8 mouse cellular contexts compared by ENCODE assay signal in the genomic region with DNA sequence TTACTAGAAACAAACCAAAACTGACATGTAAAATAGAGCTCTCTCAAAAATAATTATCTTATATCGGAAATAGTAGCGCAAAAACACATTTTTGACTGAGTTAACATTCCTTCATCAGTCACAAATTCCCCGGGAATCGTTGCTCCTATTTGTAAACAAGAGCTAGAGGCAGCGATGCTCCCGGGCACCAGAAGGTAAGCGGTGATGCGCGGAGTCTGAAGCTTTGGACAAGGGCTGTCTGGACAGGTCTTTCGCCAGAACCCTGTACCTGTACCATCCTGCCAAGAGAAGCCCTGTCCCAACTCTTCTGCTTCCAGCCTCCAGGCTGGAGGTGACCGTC. TPM values are rescaled to one million over a fixed set of nuclear protein-coding genes. Genes with fewer than 3 reads are reported as not detected.
A peak's percentile ranks its signal among the peaks of the same experiment; 100 is the strongest.
DNase-seq lines count a peak whose midpoint lies in the region; ATAC-seq and TF ChIP-seq lines count a peak whose summit lies in the region.

No protein-coding gene starts in this region.

- TF ChIP-seq CTCF in embryonic fibroblast, embryonic 13.5 days (IDR thresholded peaks at IDR 0.05; ENCODE audit: borderline replicate concordance, insufficient read depth, low read length), result no peak
- no peak for TF ChIP-seq CTCF in intestine, postnatal 0 days (IDR thresholded peaks at IDR 0.05; ENCODE audit: low read depth)

- no peak overlapping the region for H3K27ac ChIP-seq in lung, embryonic 15.5 days
- peak overlapping the region; percentile 85 for H3K27ac ChIP-seq in embryonic fibroblast, embryonic 13.5 days (ENCODE audit: insufficient read depth, low read length)
- H3K27ac ChIP-seq in intestine, postnatal 0 days (ENCODE audit: low read depth, low read length), result no peak overlapping the region
- H3K27ac ChIP-seq in neural tube, embryonic 15.5 days (replicated peaks), result no peak overlapping the region

- peaks cover 46% of the 10 kb centered on the region for H3K27me3 ChIP-seq in lung, embryonic 15.5 days
- H3K27me3 ChIP-seq in intestine, postnatal 0 days (replicated peaks; ENCODE audit: control insufficient read depth, insufficient read depth, low read length), result peaks cover 26% of the 10 kb centered on the region
- peaks cover 13% of the 10 kb centered on the region for H3K27me3 ChIP-seq in neural tube, embryonic 15.5 days (replicated peaks)

- no peaks in the 10 kb centered on the region for H3K9me3 ChIP-seq in lung, embryonic 15.5 days
- no peaks in the 10 kb centered on the region for H3K9me3 ChIP-seq in intestine, postnatal 0 days (ENCODE audit: control insufficient read depth)
- no peaks in the 10 kb centered on the region for H3K9me3 ChIP-seq in neural tube, embryonic 15.5 days (replicated peaks)

- no peak for ATAC-seq in lung, embryonic 15.5 days (ENCODE audit: borderline replicate concordance, extremely low read depth, low FRiP score, low TSS enrichment)
- ATAC-seq in intestine, postnatal 0 days, result no peak
- no peak for ATAC-seq in neural tube, embryonic 15.5 days (ENCODE audit: low FRiP score)
- ATAC-seq in granulocyte monocyte progenitor cell, adult 5-6 weeks (replicated peaks; ENCODE audit: poor library complexity, severe bottlenecking), result no peak

- peak overlapping the region; percentile 47 for H3K4me3 ChIP-seq in lung, embryonic 15.5 days
- H3K4me3 ChIP-seq in embryonic fibroblast, embryonic 13.5 days (ENCODE audit: insufficient read depth, low read length), result peak overlapping the region; percentile 95
- H3K4me3 ChIP-seq in intestine, postnatal 0 days (ENCODE audit: low read depth, low read length), result peak overlapping the region; percentile 49
- peak overlapping the region; percentile 55 for H3K4me3 ChIP-seq in neural tube, embryonic 15.5 days (replicated peaks)

- no peak for TF ChIP-seq POLR2A in embryonic fibroblast, embryonic 13.5 days (IDR thresholded peaks at IDR 0.05; ENCODE audit: low read depth, low read length)

- peaks cover 19% of the 10 kb centered on the region for H3K4me1 ChIP-seq in lung, embryonic 15.5 days
- peaks cover 3% of the 10 kb centered on the region; the same call in 1 of the 2 replicates for H3K4me1 ChIP-seq in embryonic fibroblast, embryonic 13.5 days (ENCODE audit: control insufficient read depth, insufficient read depth, low read length)
- peaks cover 8% of the 10 kb centered on the region; the same call in 1 of the 2 replicates for H3K4me1 ChIP-seq in intestine, postnatal 0 days (replicated peaks; ENCODE audit: control insufficient read depth, insufficient read depth, low read length)
- H3K4me1 ChIP-seq in neural tube, embryonic 15.5 days, result peaks cover 19% of the 10 kb centered on the region

- H3K9ac ChIP-seq in lung, embryonic 15.5 days, result no peak overlapping the region
- H3K9ac ChIP-seq in intestine, postnatal 0 days (ENCODE audit: low read depth, low read length), result no peak overlapping the region
- peak overlapping the region; percentile 62 for H3K9ac ChIP-seq in neural tube, embryonic 15.5 days (replicated peaks)

- H3K4me2 ChIP-seq in lung, embryonic 15.5 days, result peak overlapping the region; percentile 99
- peak overlapping the region; percentile 97 for H3K4me2 ChIP-seq in intestine, postnatal 0 days (replicated peaks; ENCODE audit: low read depth)
- H3K4me2 ChIP-seq in neural tube, embryonic 15.5 days, result peak overlapping the region; percentile 98

- 9% methylated on average over 11 of the region's 11 CpGs for WGBS in lung, embryonic 15.5 days
- 9% methylated on average over 11 of the region's 11 CpGs for WGBS in intestine, postnatal 0 days
- WGBS in neural tube, embryonic 15.5 days, result 11% methylated on average over 11 of the region's 11 CpGs

- DNase-seq in lung, postnatal 36 days, result no peak
- DNase-seq in layer of hippocampus, postnatal 14 days (ENCODE audit: low spot score in 2 of 2), result no peak
- DNase-seq in urinary bladder, adult 2 months (ENCODE audit: low spot score), result no peak

- no peaks in the 10 kb centered on the region for H3K36me3 ChIP-seq in lung, embryonic 15.5 days
- no peaks in the 10 kb centered on the region; the same call in 1 of the 2 replicates for H3K36me3 ChIP-seq in intestine, postnatal 0 days (ENCODE audit: control insufficient read depth, insufficient read depth)
- no peaks in the 10 kb centered on the region for H3K36me3 ChIP-seq in neural tube, embryonic 15.5 days

RNA-seq across cellular contexts. Expression of gene Gpr176, which starts 0.7 kb away (rescaled TPM):
- 0.22 and 0.28 TPM in 2 replicates for polyA plus RNA-seq in lung, embryonic 15.5 days (2015; fragmentation: Nextera tagmentation; extraction: Ambion mirVana)
- polyA plus RNA-seq in embryonic fibroblast, embryonic 13.5 days (2011; ENCODE audit: insufficient read length, low read depth, missing spikeins), result 60.0 and 79.4 TPM in 2 replicates
- polyA plus RNA-seq in intestine, postnatal 0 days (2015; fragmentation: Nextera tagmentation; extraction: Ambion mirVana), result 0.57 and 0.84 TPM in 2 replicates
- polyA plus RNA-seq in neural tube, embryonic 15.5 days (2015; fragmentation: Nextera tagmentation; extraction: Ambion mirVana), result 7.6 and 9.1 TPM in 2 replicates
- total RNA-seq in granulocyte monocyte progenitor cell, adult 5-6 weeks (2014; fragmentation: Nextera tagmentation), result not detected in 2 replicates
- not detected in 2 replicates for total RNA-seq in granulocyte monocyte progenitor cell, adult 5-6 weeks (2017)
- total RNA-seq in layer of hippocampus, postnatal 14 days (2021), result 10 to 100 TPM; 14.0 to 14.4 TPM
- polyA plus RNA-seq in urinary bladder, adult 2 months (2012; rRNA removed), result 0.34 and 0.36 TPM in 2 replicates

RNA-seq across cellular contexts. Expression of gene Eif2ak4, which starts 15.9 kb away (rescaled TPM):
- 11.4 and 12.1 TPM in 2 replicates for polyA plus RNA-seq in lung, embryonic 15.5 days (2015; fragmentation: Nextera tagmentation; extraction: Ambion mirVana)
- 18.3 and 20.0 TPM in 2 replicates for polyA plus RNA-seq in embryonic fibroblast, embryonic 13.5 days (2011; ENCODE audit: insufficient read length, low read depth, missing spikeins)
- 3.7 and 3.8 TPM in 2 replicates for polyA plus RNA-seq in intestine, postnatal 0 days (2015; fragmentation: Nextera tagmentation; extraction: Ambion mirVana)
- 7.8 and 8.7 TPM in 2 replicates for polyA plus RNA-seq in neural tube, embryonic 15.5 days (2015; fragmentation: Nextera tagmentation; extraction: Ambion mirVana)
- 16.3 and 20.0 TPM in 2 replicates for total RNA-seq in granulocyte monocyte progenitor cell, adult 5-6 weeks (2014; fragmentation: Nextera tagmentation)
- total RNA-seq in granulocyte monocyte progenitor cell, adult 5-6 weeks (2017), result 12.7 and 17.5 TPM in 2 replicates
- 10 to 100 TPM; 24.5 to 26.9 TPM for total RNA-seq in layer of hippocampus, postnatal 14 days (2021)
- polyA plus RNA-seq in urinary bladder, adult 2 months (2012; rRNA removed), result 11.6 and 13.3 TPM in 2 replicates
